Comparison of ENCODE assay signal across 13 mouse cellular contexts in the genomic region with DNA sequence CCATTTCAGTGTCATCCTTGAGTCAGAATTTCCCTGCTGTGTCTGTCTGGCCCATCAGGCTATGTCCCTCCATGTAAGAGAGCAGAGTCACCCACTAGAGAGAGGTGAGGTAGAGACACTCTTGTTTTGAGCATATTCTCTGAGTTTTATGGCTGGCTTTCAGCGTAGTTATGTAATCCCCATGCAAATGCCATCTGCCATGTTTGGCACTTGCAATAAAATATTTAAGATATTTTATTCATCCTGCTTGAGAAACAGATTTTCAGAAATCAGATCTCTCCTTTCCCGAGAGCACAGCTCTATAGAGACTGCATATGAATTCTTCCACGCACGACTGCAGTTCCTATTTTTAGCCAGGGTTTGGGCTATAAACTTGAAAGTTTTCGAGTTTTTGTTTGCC.
DNase-seq lines count a peak whose midpoint lies in the region; ATAC-seq lines count a peak whose summit lies in the region.
"Had no signal": no experiment of that assay in that cellular context is flagged by ENCODE, and none has a peak within 500 bp of the region (broad histone marks: within the 10 kb centered on the region; RNA-seq: fewer than 3 reads in every experiment).

No protein-coding gene starts in this region.

- ATAC-seq in kidney, embryonic 16.5 days (ENCODE audit: low FRiP score, low TSS enrichment), result no peak
- ATAC-seq: intestine, embryonic 16.5 days had no signal

- no peak overlapping the region for H3K9ac ChIP-seq in kidney, embryonic 16.5 days (replicated peaks; ENCODE audit: low read length)
- H3K9ac ChIP-seq: limb, embryonic 13.5 days; lung, embryonic 15.5 days had no signal

- H3K27ac ChIP-seq in kidney, embryonic 16.5 days (ENCODE audit: low read length), result no peak overlapping the region
- H3K27ac ChIP-seq: heart, embryonic 10.5 days; limb, embryonic 13.5 days; lung, embryonic 15.5 days had no signal

- no peak overlapping the region for H3K4me3 ChIP-seq in kidney, embryonic 16.5 days (ENCODE audit: low read length)
- H3K4me3 ChIP-seq: heart, embryonic 10.5 days; limb, embryonic 13.5 days; lung, embryonic 15.5 days had no signal

- intact Hi-C loops in left cerebral cortex, postnatal 4 days (cut with DNase I), result no loop called here

- H3K36me3 ChIP-seq in kidney, embryonic 16.5 days (ENCODE audit: insufficient read depth, low read length), result no peaks in the 10 kb centered on the region
- H3K36me3 ChIP-seq: heart, embryonic 10.5 days; limb, embryonic 13.5 days; lung, embryonic 15.5 days had no signal

- H3K4me1 ChIP-seq in kidney, embryonic 16.5 days (ENCODE audit: insufficient read depth, low read length), result no peaks in the 10 kb centered on the region
- H3K4me1 ChIP-seq: heart, embryonic 10.5 days; lung, embryonic 15.5 days had no signal

- H3K27me3 ChIP-seq in kidney, embryonic 16.5 days (ENCODE audit: insufficient read depth, low read length), result no peaks in the 10 kb centered on the region
- H3K27me3 ChIP-seq: limb, embryonic 13.5 days; lung, embryonic 15.5 days had no signal

- H3K4me2 ChIP-seq in kidney, embryonic 16.5 days (replicated peaks; ENCODE audit: low read depth, low read length), result no peak overlapping the region
- H3K4me2 ChIP-seq: limb, embryonic 13.5 days; lung, embryonic 15.5 days had no signal

- 80% methylated on average over 5 of the region's 5 CpGs for WGBS in kidney, embryonic 16.5 days

- H3K9me3 ChIP-seq in kidney, embryonic 16.5 days (ENCODE audit: low read length), result no peaks in the 10 kb centered on the region
- H3K9me3 ChIP-seq: heart, embryonic 10.5 days; limb, embryonic 13.5 days; lung, embryonic 15.5 days had no signal

- DNase-seq in left cerebral cortex, adult 11 months (ENCODE audit: low spot score), result peak; percentile 28
- no peak for DNase-seq in left cerebral cortex, postnatal 4 days
- peak; percentile 37 to 43 for DNase-seq in cerebellum, postnatal 36 days
- peak; percentile 22 to 53 for DNase-seq in layer of hippocampus, postnatal 14 days (ENCODE audit: low spot score in 2 of 2)
- peak; percentile 27 to 31 for DNase-seq in right cerebral cortex, postnatal 36 days (ENCODE audit: low spot score in 2 of 2)
- no peak for DNase-seq in kidney, adult 11 months
- DNase-seq in urinary bladder, postnatal 4 days (ENCODE audit: low spot score in 2 of 2), result no peak
- DNase-seq: thymus, postnatal 14 days had no signal

Comparison
In these comparisons a context has a peak if more than half of its experiments do, and no peak if none do; other contexts are left out.
1. DNase-seq: peak in left cerebral cortex, adult 11 months (single experiment), cerebellum, postnatal 36 days (2 of 2), layer of hippocampus, postnatal 14 days (2 of 2) and right cerebral cortex, postnatal 36 days (2 of 2); none in left cerebral cortex, postnatal 4 days (single experiment), kidney, adult 11 months (single experiment) and urinary bladder, postnatal 4 days (0 of 2).